Mouse (Mus musculus) stomach, postnatal 0 days (tissue): ENCODE measurements around the gene Arhgap24.

Experiments used
- CTCF ChIP-seq: IDR thresholded peaks from 2 replicates; pipeline ENCODE4 v1.5.1; 2016; ENCODE audit warnings: antibody characterized with exemption, low read depth, mild to moderate bottlenecking, moderate library complexity
- EP300 ChIP-seq: optimal IDR thresholded peaks from 2 replicates; pipeline ENCODE3; 2016; ENCODE audit warnings: antibody characterized with exemption

DNA sequence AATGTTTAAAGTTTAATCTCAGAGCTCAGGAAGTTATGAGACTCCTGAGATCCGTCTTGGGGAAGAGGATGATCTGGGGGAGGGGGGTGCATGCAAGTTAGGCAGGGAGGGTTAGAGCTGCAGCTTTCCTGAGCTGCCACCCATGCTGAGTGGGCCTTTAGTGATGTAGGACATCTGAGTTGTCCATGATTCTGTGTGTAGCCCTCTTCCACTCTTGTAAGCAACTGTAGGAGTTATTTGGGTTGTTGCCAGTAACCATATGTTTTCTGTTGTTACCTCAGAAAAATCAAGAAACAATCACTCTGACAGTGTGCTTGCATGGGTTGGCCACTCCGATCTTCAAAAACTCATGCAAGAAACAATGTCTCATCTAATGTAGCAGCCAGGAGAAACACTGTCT is 370.6 kb downstream of the Arhgap24 start:
- TF ChIP-seq EP300 (no peak), CTCF (no peak)
